Mouse (Mus musculus): ENCODE results near the gene Lkaaear1.

Gene Lkaaear1

DNA sequence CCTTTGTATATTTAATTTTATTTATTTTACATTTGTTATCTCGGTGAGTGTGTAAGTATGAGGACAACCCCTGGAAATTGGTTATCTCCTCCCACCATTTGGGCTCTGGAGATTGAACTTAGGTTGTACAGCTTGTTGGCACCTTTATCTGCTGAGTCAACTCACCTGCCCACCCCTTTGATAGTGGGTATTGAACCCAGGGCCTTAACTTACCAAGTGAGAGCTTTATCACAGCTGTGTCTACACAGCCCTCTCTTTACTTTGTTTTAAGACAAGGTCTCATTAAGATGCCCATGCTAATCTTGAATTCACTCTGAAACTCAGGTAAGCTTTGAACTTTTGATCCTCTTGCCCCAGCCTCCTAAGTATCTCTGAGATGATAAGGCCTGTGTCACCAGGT is 16.3 kb downstream of the Lkaaear1 start:
- no peak for DNase-seq

- DNase-seq, result peak; percentile 29
Measured at GRCm38 (mm10) chr2:181680716-181681117, 17.5 kb downstream of the Lkaaear1 start.

DNA sequence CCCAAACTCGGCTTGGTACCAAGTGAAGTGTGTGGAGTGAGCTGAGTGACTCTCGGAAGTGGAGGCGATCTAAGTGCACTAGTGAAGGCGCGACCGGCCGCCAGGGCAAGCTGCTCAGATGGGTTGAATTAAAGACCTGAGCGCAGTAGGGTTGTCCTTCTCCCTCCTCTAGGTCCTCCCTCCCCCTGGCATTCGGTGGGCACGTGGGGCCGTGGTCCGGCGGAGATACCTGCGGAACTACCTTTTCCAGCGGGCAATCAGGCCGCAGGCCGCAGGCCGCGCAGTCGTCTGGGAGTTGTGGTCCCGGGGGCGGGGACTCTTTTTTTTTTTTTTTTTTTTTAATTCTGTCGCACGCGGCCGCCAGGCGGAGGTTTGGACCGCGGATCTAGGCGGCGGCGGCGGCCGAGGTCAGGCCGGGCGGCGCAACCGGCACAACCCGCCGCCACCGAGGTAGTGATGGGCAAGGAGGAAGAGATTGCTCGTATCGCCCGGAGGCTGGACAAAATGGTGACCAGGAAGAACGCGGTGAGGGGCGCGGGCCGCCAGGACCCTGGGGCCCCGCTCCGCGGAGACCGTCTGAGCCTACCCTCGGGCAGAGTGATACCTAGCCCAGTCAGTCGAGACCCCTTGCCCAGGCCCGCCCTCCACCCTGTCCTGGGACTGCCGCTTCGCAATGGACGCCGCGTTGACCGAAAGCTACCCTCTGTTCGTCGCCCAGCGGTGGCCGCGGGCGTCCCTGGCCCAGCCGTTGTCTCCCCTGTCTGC is 18.1 kb downstream of the Lkaaear1 start, which contains the start of gene Tcea2:
Tcea2 (plus strand) TSS at position 360 of the 765 bp plus-strand sequence.
- DNase-seq, result peak; percentile 87

GRCm38 (mm10) chr2:181678780-181679179 is 19.5 kb downstream of the Lkaaear1 start:
- peak; percentile 90 for DNase-seq

GRCm38 (mm10) chr2:181677755-181678098 is 20.5 kb downstream of the Lkaaear1 start:
- no peak for DNase-seq

- DNase-seq, result no peak
Measured at GRCm38 (mm10) chr2:181677096-181677754, 21.0 kb downstream of the Lkaaear1 start.

DNA sequence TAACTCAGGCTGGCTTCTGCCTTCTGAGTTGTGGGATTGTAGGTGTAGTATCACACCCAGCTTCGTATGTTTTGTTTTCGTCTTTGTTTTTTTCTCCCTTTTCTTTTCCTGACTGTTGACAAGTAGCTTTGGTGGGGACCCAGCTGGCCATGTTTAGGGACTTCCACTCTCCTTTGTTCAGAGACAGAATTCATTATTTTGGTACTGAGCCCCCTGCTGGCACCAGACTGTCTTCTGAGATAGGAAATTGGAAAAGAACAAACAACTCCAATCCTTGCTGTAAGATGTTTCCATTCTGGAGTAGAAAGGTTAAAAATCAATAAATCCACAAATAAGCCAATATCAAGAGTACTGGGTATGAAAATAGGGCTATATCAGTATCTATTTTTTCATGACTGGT is 21.8 kb downstream of the Lkaaear1 start:
- peak; percentile 63 for DNase-seq

GRCm38 (mm10) chr2:181675454-181675853 is 22.8 kb downstream of the Lkaaear1 start:
- peak; percentile 81 for DNase-seq

DNA sequence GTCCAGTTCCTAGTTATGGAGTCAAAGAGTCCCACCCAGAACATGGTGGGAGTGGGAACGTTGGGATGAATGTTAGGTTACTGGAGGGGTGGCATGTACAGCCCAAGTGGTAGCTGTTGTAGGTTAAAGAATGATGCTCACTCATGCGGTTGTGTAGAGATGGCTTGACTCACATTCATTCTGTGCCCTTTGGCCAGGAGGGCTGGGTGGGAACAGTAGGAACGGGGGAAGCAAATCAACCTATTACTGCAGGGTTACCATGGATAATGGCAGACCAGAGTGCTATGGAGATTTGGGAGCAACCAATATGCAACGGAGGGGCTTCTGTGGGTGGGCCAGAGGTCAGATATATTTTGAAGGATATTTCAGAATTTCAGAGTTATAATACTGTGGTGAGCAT is 23.3 kb downstream of the Lkaaear1 start:
- no peak for DNase-seq

DNA sequence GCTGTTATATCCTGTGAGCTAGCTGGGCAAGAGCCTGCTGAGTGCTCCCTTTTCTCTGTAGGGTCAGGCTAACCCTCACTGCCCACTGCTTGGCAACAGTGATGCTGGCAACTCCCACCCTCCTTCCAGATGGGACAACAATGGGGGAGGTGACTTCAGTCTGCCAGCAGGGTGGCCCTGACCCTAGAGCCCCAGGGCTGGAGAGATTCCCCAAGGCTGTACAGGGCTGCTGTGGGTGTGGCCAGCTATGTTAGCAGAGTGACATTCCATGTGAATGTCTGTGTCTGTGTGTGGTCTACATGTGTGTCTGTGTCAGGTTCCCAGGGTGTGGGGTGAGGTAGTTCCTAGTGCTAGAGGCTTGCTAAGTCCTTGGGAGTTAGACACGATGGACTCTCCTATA is 24.7 kb downstream of the Lkaaear1 start:
- DNase-seq, result peak; percentile 49

DNA sequence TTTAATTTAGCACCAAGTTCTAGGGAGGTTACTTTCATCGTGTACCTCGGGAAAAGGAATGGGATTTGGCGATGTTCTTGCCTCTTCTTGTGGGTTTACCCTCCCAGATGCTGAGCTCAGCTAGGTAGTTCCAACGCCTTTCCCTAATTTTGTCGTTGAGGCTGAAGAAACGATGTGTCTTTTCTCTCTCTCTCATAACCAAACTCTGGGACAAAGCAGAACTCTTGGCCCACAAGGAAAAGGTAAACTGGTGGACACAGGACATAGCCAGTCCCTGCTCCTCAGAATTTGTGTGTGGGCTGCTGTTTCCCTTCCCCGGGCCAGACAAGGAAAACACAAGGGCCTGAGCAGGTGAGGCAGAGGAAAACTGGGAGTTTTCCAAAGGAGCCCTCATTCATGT is 26.3 kb downstream of the Lkaaear1 start:
- DNase-seq, result no peak

- peak; percentile 62 for DNase-seq
Measured at GRCm38 (mm10) chr2:181671326-181671725, 26.9 kb downstream of the Lkaaear1 start, which contains the start of gene Sox18. Sox18 (minus strand) TSS chr2:181671640.

GRCm38 (mm10) chr2:181670913-181671311 is 27.3 kb downstream of the Lkaaear1 start:
- no peak for DNase-seq

DNA sequence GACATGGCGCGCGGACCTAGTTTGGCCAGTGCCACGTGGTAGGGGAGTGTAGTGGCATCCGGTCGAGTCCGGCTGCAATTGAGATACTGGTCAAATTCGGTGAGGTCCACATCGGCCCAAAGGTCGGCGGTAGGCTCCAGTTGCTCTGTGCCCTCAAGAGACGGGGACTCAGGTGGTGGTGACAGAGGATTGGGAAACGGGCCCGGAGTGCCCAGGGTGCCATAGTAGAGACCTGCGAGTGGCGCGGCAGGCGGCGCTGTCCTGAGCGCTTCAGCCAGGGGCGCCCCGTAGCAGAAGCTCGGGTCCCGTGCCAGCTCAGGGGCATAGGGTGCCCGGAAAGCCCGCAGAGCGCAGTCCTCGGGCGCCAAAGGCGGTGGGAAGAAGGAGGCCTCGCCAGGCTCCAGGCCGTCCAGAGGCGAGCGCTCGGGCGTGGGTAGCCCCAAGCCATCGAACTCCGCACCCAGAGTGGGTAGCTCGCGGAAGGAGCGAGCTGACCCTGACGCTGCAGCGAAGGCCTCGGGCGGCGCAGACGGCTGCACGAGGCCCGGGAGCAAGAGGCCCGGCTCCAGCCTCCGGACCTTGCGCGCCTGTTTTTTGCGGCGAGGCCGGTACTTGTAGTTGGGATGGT is 27.8 kb downstream of the Lkaaear1 start:
- peak; percentile 52 for DNase-seq

DNA sequence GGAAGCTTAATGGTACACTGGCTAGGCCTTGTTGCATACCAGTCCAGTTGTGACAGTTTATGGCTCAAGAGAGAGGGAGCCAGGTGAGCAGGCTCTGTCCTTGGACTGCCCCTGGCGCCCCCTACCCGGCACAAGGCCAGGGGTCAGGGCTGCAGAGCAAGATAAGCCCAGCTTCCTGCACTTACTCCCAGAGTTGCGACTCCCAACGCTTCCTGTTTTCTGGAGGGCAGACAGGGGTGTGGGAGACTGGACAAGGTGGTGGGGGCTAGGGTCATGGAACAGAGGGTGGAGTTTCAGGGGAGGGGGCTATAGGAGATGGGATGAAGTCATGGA is 35.0 kb downstream of the Lkaaear1 start:
- DNase-seq, result no peak

GRCm38 (mm10) chr2:181662620-181663297 is 35.5 kb downstream of the Lkaaear1 start:
- DNase-seq, result no peak

GRCm38 (mm10) chr2:181659609-181660055 is 38.6 kb downstream of the Lkaaear1 start:
- DNase-seq, result peak; percentile 75

DNA sequence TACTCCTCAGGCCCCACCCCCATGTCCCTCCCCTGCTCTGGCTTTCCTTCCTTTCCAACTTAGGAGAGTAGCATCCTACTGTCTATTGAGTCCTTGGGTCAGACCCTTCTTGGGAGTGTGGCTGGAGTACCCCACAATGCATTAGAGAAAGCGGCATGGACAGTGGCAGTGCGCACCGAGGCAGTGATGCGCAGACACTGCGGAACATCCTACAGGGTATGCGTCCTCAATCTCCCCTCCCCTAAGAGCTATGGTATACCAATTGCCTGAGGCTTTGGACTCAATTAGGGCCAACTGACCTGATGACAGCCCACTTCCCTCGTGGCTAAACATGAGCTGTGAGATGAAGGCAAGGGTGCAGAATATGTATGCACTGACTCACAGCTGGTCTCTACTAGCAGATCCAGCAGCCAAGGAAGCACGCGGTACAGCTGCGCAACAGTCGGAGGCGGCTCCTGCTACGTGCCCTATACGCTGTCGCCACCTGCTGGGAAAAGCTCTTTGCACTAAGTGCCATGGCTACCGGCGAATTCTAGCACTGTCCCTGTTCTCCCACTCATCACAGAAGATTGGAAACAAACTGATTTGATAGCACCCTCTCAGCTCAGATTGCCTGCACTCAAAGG is 39.2 kb downstream of the Lkaaear1 start:
- DNase-seq, result peak; percentile 60

GRCm38 (mm10) chr2:181658528-181658927 is 39.7 kb downstream of the Lkaaear1 start:
- DNase-seq, result no peak

DNA sequence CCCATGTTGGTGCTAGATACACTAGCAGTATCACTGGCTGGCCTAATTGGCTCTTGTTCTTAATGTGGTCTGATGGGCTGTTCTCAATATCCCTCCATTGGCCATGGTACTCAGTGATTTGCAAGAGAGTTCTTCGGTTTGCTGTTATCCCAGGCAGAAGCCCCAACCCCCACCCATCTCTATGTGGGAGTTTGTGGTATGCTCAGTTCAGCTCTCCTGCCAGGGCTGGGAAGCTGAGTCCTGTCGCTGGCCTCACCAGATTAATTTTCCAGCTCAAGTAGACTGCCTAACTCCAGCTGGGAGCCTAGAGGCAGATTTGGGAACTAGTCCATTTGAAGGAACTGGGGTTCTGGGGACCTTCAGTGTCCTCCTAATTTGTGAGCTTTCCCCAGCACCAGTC is 40.8 kb downstream of the Lkaaear1 start:
- no peak for DNase-seq

DNA sequence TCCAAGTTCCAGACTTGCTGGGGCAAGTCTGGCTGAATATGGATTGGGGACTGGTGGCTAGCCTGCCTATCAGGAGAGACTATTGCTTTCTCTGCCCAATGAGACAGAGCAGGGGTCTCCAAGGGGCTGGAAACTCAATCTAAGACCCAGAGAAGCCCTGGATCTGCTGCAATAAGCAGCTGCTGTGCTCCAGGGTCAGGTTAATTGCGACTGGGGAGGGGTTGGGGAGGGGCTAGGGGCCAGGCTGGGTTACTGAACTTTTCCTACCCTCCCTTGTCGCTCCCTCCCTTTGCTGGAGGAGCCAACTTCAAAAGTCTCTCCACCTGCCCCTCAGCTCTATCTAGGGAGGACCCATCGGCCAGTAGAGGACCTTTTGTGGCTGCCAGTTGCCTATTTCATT is 41.5 kb downstream of the Lkaaear1 start, which contains the start of gene Gm29797:
Gm29797 (plus strand) TSS at position 301 of the 400 bp plus-strand sequence.
- no peak for DNase-seq

DNA sequence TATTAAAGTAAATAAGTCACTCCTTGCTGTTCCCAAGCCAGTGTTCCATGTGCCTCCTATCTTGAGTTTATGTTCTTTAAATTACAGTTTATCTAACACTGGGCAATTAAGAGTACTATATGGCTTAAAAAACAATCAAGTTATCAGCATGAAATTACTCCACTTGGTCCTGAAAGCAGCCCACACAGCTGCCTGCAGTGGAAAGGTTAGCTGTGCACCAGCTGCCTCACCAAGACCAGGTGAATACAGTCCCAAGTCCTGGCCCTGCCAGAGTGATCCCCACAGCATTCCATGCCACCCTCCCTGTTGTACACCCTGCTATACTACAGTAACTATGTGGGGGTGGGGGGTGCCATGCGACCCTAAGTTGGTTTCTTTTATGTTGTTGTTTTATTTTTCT is 44.7 kb downstream of the Lkaaear1 start:
- DNase-seq, result no peak

GRCm38 (mm10) chr2:181653065-181653464 is 45.2 kb downstream of the Lkaaear1 start:
- no peak for DNase-seq

Data from embryo, embryonic 11 days (tissue).